Mouse (Mus musculus): ENCODE measurements around the gene Rapgef1.

DNA sequence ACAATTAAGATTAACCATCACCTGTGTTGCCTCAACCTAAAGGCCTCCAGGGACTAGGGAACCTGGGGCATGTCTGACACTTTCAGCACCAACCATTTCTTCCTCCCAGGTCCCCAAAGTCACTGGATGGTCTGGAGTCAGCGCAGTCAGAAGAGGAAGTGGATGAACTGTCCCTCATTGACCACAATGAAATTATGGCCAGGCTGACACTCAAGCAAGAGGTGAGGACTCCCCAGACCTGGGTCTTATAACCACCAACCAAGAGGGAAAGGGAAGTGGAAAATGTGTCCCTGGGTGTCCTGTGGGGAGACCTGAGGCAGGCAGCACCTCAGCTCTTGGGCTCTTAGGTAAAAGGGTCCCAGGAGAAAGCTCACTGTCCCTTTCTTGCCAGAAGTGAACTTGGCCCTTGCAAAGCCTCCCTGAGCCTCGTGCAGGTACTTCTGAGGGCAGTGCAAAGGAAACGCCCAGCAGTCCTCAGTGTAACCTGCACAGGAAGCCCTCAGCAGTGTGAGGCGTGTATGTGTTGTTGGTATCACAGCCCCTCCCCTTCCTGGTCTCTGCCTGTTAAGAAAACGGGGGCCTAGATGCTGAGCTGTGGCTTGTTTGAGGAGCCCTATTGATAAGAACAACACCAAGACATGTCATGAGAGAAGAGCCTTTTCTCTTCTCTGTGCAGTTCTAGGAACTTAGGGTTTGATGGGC is 105.3 kb downstream of the Rapgef1 start:
- no peak for TF ChIP-seq POLR2A (IDR thresholded peaks at IDR 0.05; ENCODE audit: insufficient read depth, low read depth, low read length)
- TF ChIP-seq CTCF (IDR thresholded peaks at IDR 0.05; ENCODE audit: insufficient read depth, low read depth, low read length) = no peak
